Comparison of ENCODE assay signal across 15 mouse cellular contexts in genomic region chr11:55681226-55681980, GRCm38 (mm10).
A peak's percentile ranks its signal among the peaks of the same experiment; 100 is the strongest.
DNase-seq lines count a peak whose midpoint lies in the region; ATAC-seq and TF ChIP-seq lines count a peak whose summit lies in the region.
"Had no signal": no experiment of that assay in that cellular context is flagged by ENCODE, and none has a peak within 500 bp of the region (broad histone marks: within the 10 kb centered on the region; RNA-seq: fewer than 3 reads in every experiment).

No protein-coding gene starts in this region.

- no peaks in the 10 kb centered on the region for H3K4me1 ChIP-seq in midbrain, postnatal 0 days (ENCODE audit: insufficient read depth, low read length)
- peaks cover 8% of the 10 kb centered on the region for H3K4me1 ChIP-seq in midbrain, embryonic 13.5 days (replicated peaks)
- H3K4me1 ChIP-seq in hindbrain, embryonic 10.5 days (replicated peaks) = peaks cover 67% of the 10 kb centered on the region
- no peaks in the 10 kb centered on the region for H3K4me1 ChIP-seq in forebrain, postnatal 0 days (ENCODE audit: insufficient read depth)
- H3K4me1 ChIP-seq: embryonic facial prominence, embryonic 10.5 days; megakaryocyte, embryonic 14.5 days had no signal

- no peak overlapping the region for H3K27ac ChIP-seq in midbrain, postnatal 0 days (ENCODE audit: low read depth, low read length)
- H3K27ac ChIP-seq in midbrain, embryonic 13.5 days = no peak overlapping the region
- peak overlapping the region; percentile 88 for H3K27ac ChIP-seq in hindbrain, embryonic 10.5 days
- no peak overlapping the region for H3K27ac ChIP-seq in forebrain, postnatal 0 days (ENCODE audit: low read depth, low read length)
- H3K27ac ChIP-seq: embryonic facial prominence, embryonic 10.5 days had no signal

- no peak overlapping the region for H3K4me3 ChIP-seq in midbrain, postnatal 0 days (ENCODE audit: low read depth, low read length)
- no peak overlapping the region for H3K4me3 ChIP-seq in midbrain, embryonic 13.5 days (replicated peaks)
- H3K4me3 ChIP-seq in hindbrain, embryonic 10.5 days = peak overlapping the region; percentile 26
- no peak overlapping the region for H3K4me3 ChIP-seq in forebrain, postnatal 0 days (ENCODE audit: low read depth, low read length)
- H3K4me3 ChIP-seq: embryonic facial prominence, embryonic 10.5 days; megakaryocyte, embryonic 14.5 days; myocyte had no signal

- WGBS in midbrain, postnatal 0 days = 69% methylated on average over 21 of the region's 21 CpGs
- WGBS in midbrain, embryonic 13.5 days = 76% methylated on average over 21 of the region's 21 CpGs
- WGBS in hindbrain, embryonic 10.5 days = 50% methylated on average over 21 of the region's 21 CpGs
- WGBS in forebrain, postnatal 0 days = 82% methylated on average over 21 of the region's 21 CpGs

- no peaks in the 10 kb centered on the region for H3K36me3 ChIP-seq in midbrain, postnatal 0 days (ENCODE audit: insufficient read depth, low read length)
- no peaks in the 10 kb centered on the region for H3K36me3 ChIP-seq in midbrain, embryonic 13.5 days
- no peaks in the 10 kb centered on the region for H3K36me3 ChIP-seq in hindbrain, embryonic 10.5 days
- H3K36me3 ChIP-seq in forebrain, postnatal 0 days (ENCODE audit: insufficient read depth) = no peaks in the 10 kb centered on the region
- H3K36me3 ChIP-seq: embryonic facial prominence, embryonic 10.5 days had no signal

- no peaks in the 10 kb centered on the region for H3K9me3 ChIP-seq in midbrain, postnatal 0 days (ENCODE audit: low read length)
- H3K9me3 ChIP-seq in midbrain, embryonic 13.5 days = no peaks in the 10 kb centered on the region
- no peaks in the 10 kb centered on the region for H3K9me3 ChIP-seq in hindbrain, embryonic 10.5 days
- H3K9me3 ChIP-seq in forebrain, postnatal 0 days (ENCODE audit: low read length) = no peaks in the 10 kb centered on the region
- H3K9me3 ChIP-seq: embryonic facial prominence, embryonic 10.5 days had no signal

- 0 out of 2 replicates have a peak, but pooled peaks have one; percentile 2 for TF ChIP-seq CTCF in midbrain, postnatal 0 days (IDR thresholded peaks at IDR 0.05)
- TF ChIP-seq CTCF in forebrain, postnatal 0 days (IDR thresholded peaks at IDR 0.05; ENCODE audit: low read depth) = no peak

- ATAC-seq in midbrain, postnatal 0 days (ENCODE audit: low FRiP score) = no peak
- ATAC-seq in midbrain, embryonic 13.5 days = no peak
- ATAC-seq in forebrain, postnatal 0 days = no peak
- ATAC-seq: forebrain, embryonic 14.5 days; inflammation-experienced regulatory T-cells, adult 6 months had no signal

- peak; percentile 67 for DNase-seq in midbrain, postnatal 0 days (ENCODE audit: low spot score)
- peak; percentile 67 for DNase-seq in hindbrain, embryonic 10.5 days (ENCODE audit: low spot score)
- DNase-seq in mesoderm, embryonic 11.5 days (ENCODE audit: low read depth, low spot score) = peak; percentile 61
- DNase-seq in kidney, adult 11 months = no peak
- no peak for DNase-seq in ovary, postnatal 36 days (ENCODE audit: low spot score)
- DNase-seq in forebrain, postnatal 0 days = no peak
- DNase-seq: kidney, postnatal 4 days; lung, postnatal 14 days; right cerebral cortex, postnatal 4 days had no signal

- no peaks in the 10 kb centered on the region for H3K27me3 ChIP-seq in midbrain, postnatal 0 days (ENCODE audit: insufficient read depth, low read length)
- no peaks in the 10 kb centered on the region for H3K27me3 ChIP-seq in midbrain, embryonic 13.5 days
- H3K27me3 ChIP-seq in hindbrain, embryonic 10.5 days (ENCODE audit: insufficient read depth, poor library complexity, severe bottlenecking) = no peaks in the 10 kb centered on the region
- H3K27me3 ChIP-seq in forebrain, postnatal 0 days (ENCODE audit: insufficient read depth, low read length) = no peaks in the 10 kb centered on the region
- H3K27me3 ChIP-seq: megakaryocyte, embryonic 14.5 days had no signal

- H3K9ac ChIP-seq in midbrain, postnatal 0 days (replicated peaks; ENCODE audit: low read length, poor library complexity, severe bottlenecking) = no peak overlapping the region
- H3K9ac ChIP-seq in midbrain, embryonic 13.5 days (replicated peaks) = no peak overlapping the region
- no peak overlapping the region for H3K9ac ChIP-seq in forebrain, postnatal 0 days

- no peak overlapping the region for H3K4me2 ChIP-seq in midbrain, postnatal 0 days (ENCODE audit: low read depth, low read length, poor library complexity, severe bottlenecking)
- no peak overlapping the region for H3K4me2 ChIP-seq in midbrain, embryonic 13.5 days (replicated peaks)
- H3K4me2 ChIP-seq in forebrain, postnatal 0 days (ENCODE audit: low read depth) = no peak overlapping the region

Comparison
In these comparisons a context has a peak if more than half of its experiments do, and no peak if none do; other contexts are left out.
1. DNase-seq: peak in midbrain, postnatal 0 days (single experiment), hindbrain, embryonic 10.5 days (single experiment) and mesoderm, embryonic 11.5 days (single experiment); none in kidney, adult 11 months (single experiment), ovary, postnatal 36 days (single experiment) and forebrain, postnatal 0 days (single experiment).